Mouse (Mus musculus): Measurements from ENCODE around the gene Cdh20. TPM values are rescaled to one million over a fixed set of nuclear protein-coding genes. Genes with fewer than 3 reads are reported as not detected.

Gene Cdh20
- polyA plus RNA-seq, 1 experiment = not detected

- H3K27ac ChIP-seq (ENCODE audit: insufficient read depth, low read length) = no peak overlapping the region
- no peaks in the 10 kb centered on the region for H3K36me3 ChIP-seq (ENCODE audit: control insufficient read depth, insufficient read depth, low read length, poor library complexity, severe bottlenecking)
- H3K9ac ChIP-seq (ENCODE audit: low read depth, poor library complexity, severe bottlenecking) = no peak overlapping the region
- no peaks in the 10 kb centered on the region for H3K27me3 ChIP-seq (ENCODE audit: control insufficient read depth, insufficient read depth, low read length, poor library complexity, severe bottlenecking)
- TF ChIP-seq EP300 (IDR thresholded peaks at IDR 0.05; ENCODE audit: insufficient read depth, low read depth, low read length) (no peak), POLR2A (IDR thresholded peaks at IDR 0.05; ENCODE audit: insufficient read depth, low read length) (no peak), CTCF (IDR thresholded peaks at IDR 0.05; ENCODE audit: low read depth, low read length) (no peak)
- H3K9me3 ChIP-seq (replicated peaks; ENCODE audit: control insufficient read depth, insufficient read depth, low read length, poor library complexity, severe bottlenecking) = no peaks in the 10 kb centered on the region
- H3K4me3 ChIP-seq (ENCODE audit: low read depth, low read length) = no peak overlapping the region
- no peaks in the 10 kb centered on the region for H3K4me1 ChIP-seq (ENCODE audit: control insufficient read depth, insufficient read depth, low read length)
Measured at GRCm38 (mm10) chr1:104957046-104957445, 188.7 kb downstream of the Cdh20 start.

GRCm38 (mm10) chr1:104961670-104962069 is 193.3 kb downstream of the Cdh20 start:
- Histone ChIP-seq H3K27me3 (ENCODE audit: control insufficient read depth, insufficient read depth, low read length, poor library complexity, severe bottlenecking) (no peaks in the 10 kb centered on the region), H3K9ac (ENCODE audit: low read depth, poor library complexity, severe bottlenecking) (no peak overlapping the region), H3K4me1 (ENCODE audit: control insufficient read depth, insufficient read depth, low read length) (no peaks in the 10 kb centered on the region), H3K9me3 (replicated peaks; ENCODE audit: control insufficient read depth, insufficient read depth, low read length, poor library complexity, severe bottlenecking) (no peaks in the 10 kb centered on the region), H3K4me3 (ENCODE audit: low read depth, low read length) (no peak overlapping the region), H3K36me3 (ENCODE audit: control insufficient read depth, insufficient read depth, low read length, poor library complexity, severe bottlenecking) (no peaks in the 10 kb centered on the region), H3K27ac (ENCODE audit: insufficient read depth, low read length) (no peak overlapping the region)
- no peak for TF ChIP-seq CTCF (IDR thresholded peaks at IDR 0.05; ENCODE audit: low read depth, low read length)
- TF ChIP-seq EP300 (IDR thresholded peaks at IDR 0.05; ENCODE audit: insufficient read depth, low read depth, low read length) = no peak
- TF ChIP-seq POLR2A (IDR thresholded peaks at IDR 0.05; ENCODE audit: insufficient read depth, low read length) = no peak

GRCm38 (mm10) chr1:104962257-104962656 is 193.9 kb downstream of the Cdh20 start:
- H3K4me3 ChIP-seq (ENCODE audit: low read depth, low read length) = no peak overlapping the region
- H3K9ac ChIP-seq (ENCODE audit: low read depth, poor library complexity, severe bottlenecking) = no peak overlapping the region
- no peaks in the 10 kb centered on the region for H3K27me3 ChIP-seq (ENCODE audit: control insufficient read depth, insufficient read depth, low read length, poor library complexity, severe bottlenecking)
- H3K36me3 ChIP-seq (ENCODE audit: control insufficient read depth, insufficient read depth, low read length, poor library complexity, severe bottlenecking) = no peaks in the 10 kb centered on the region
- H3K27ac ChIP-seq (ENCODE audit: insufficient read depth, low read length) = no peak overlapping the region
- TF ChIP-seq EP300 (IDR thresholded peaks at IDR 0.05; ENCODE audit: insufficient read depth, low read depth, low read length) = no peak
- no peak for TF ChIP-seq CTCF (IDR thresholded peaks at IDR 0.05; ENCODE audit: low read depth, low read length)
- no peak for TF ChIP-seq POLR2A (IDR thresholded peaks at IDR 0.05; ENCODE audit: insufficient read depth, low read length)
- H3K4me1 ChIP-seq (ENCODE audit: control insufficient read depth, insufficient read depth, low read length) = no peaks in the 10 kb centered on the region
- no peaks in the 10 kb centered on the region for H3K9me3 ChIP-seq (replicated peaks; ENCODE audit: control insufficient read depth, insufficient read depth, low read length, poor library complexity, severe bottlenecking)

GRCm38 (mm10) chr1:104979068-104979467 is 210.7 kb downstream of the Cdh20 start:
- Histone ChIP-seq H3K27ac (ENCODE audit: insufficient read depth, low read length) (no peak overlapping the region), H3K4me1 (ENCODE audit: control insufficient read depth, insufficient read depth, low read length) (no peaks in the 10 kb centered on the region), H3K9me3 (replicated peaks; ENCODE audit: control insufficient read depth, insufficient read depth, low read length, poor library complexity, severe bottlenecking) (0 out of 2 replicates have a peak, but pooled peaks cover 7% of the 10 kb centered on the region), H3K36me3 (ENCODE audit: control insufficient read depth, insufficient read depth, low read length, poor library complexity, severe bottlenecking) (no peaks in the 10 kb centered on the region), H3K9ac (ENCODE audit: low read depth, poor library complexity, severe bottlenecking) (no peak overlapping the region), H3K4me3 (ENCODE audit: low read depth, low read length) (no peak overlapping the region), H3K27me3 (ENCODE audit: control insufficient read depth, insufficient read depth, low read length, poor library complexity, severe bottlenecking) (no peaks in the 10 kb centered on the region)
- TF ChIP-seq EP300 (IDR thresholded peaks at IDR 0.05; ENCODE audit: insufficient read depth, low read depth, low read length) (no peak), CTCF (IDR thresholded peaks at IDR 0.05; ENCODE audit: low read depth, low read length) (no peak)

- 0 out of 2 replicates have a peak, but pooled peaks cover under 1% of the 10 kb centered on the region for H3K9me3 ChIP-seq (replicated peaks; ENCODE audit: control insufficient read depth, insufficient read depth, low read length, poor library complexity, severe bottlenecking)
- no peak overlapping the region for H3K9ac ChIP-seq (ENCODE audit: low read depth, poor library complexity, severe bottlenecking)
- no peak for TF ChIP-seq CTCF (IDR thresholded peaks at IDR 0.05; ENCODE audit: low read depth, low read length)
- H3K4me1 ChIP-seq (ENCODE audit: control insufficient read depth, insufficient read depth, low read length) = no peaks in the 10 kb centered on the region
- no peak overlapping the region for H3K27ac ChIP-seq (ENCODE audit: insufficient read depth, low read length)
- no peaks in the 10 kb centered on the region for H3K27me3 ChIP-seq (ENCODE audit: control insufficient read depth, insufficient read depth, low read length, poor library complexity, severe bottlenecking)
- H3K36me3 ChIP-seq (ENCODE audit: control insufficient read depth, insufficient read depth, low read length, poor library complexity, severe bottlenecking) = no peaks in the 10 kb centered on the region
- H3K4me3 ChIP-seq (ENCODE audit: low read depth, low read length) = no peak overlapping the region
Measured at GRCm38 (mm10) chr1:104980273-104980672, 211.9 kb downstream of the Cdh20 start.

GRCm38 (mm10) chr1:104986222-104986973 is 218.1 kb downstream of the Cdh20 start:
- Histone ChIP-seq H3K36me3 (ENCODE audit: control insufficient read depth, insufficient read depth, low read length, poor library complexity, severe bottlenecking) (no peaks in the 10 kb centered on the region), H3K9me3 (replicated peaks; ENCODE audit: control insufficient read depth, insufficient read depth, low read length, poor library complexity, severe bottlenecking) (no peaks in the 10 kb centered on the region), H3K27ac (ENCODE audit: insufficient read depth, low read length) (no peak overlapping the region), H3K9ac (ENCODE audit: low read depth, poor library complexity, severe bottlenecking) (no peak overlapping the region), H3K4me3 (ENCODE audit: low read depth, low read length) (no peak overlapping the region), H3K4me1 (ENCODE audit: control insufficient read depth, insufficient read depth, low read length) (no peaks in the 10 kb centered on the region), H3K27me3 (ENCODE audit: control insufficient read depth, insufficient read depth, low read length, poor library complexity, severe bottlenecking) (no peaks in the 10 kb centered on the region)
- TF ChIP-seq CTCF (IDR thresholded peaks at IDR 0.05; ENCODE audit: low read depth, low read length) (no peak), EP300 (IDR thresholded peaks at IDR 0.05; ENCODE audit: insufficient read depth, low read depth, low read length) (no peak), POLR2A (IDR thresholded peaks at IDR 0.05; ENCODE audit: insufficient read depth, low read length) (no peak)
